Mouse (Mus musculus): ENCODE results near the gene Crnn. TPM values are rescaled to one million over a fixed set of nuclear protein-coding genes. Genes with fewer than 3 reads are reported as not detected.

Crnn gene
- polyA plus RNA-seq (2014; fragmentation: Nextera tagmentation; extraction: Ambion mirVana) = not detected in 2 replicates

GRCm38 (mm10) chr3:93144510-93145051 is at the start of gene Crnn:
TSS of gene Crnn (plus strand) at chr3:93144787.
- 64% methylated on average over 1 of the region's 1 CpGs for WGBS
- Histone ChIP-seq H3K36me3 (ENCODE audit: control insufficient read depth, insufficient read depth, low read length) (no peaks in the 10 kb centered on the region), H3K4me3 (ENCODE audit: low read depth, low read length) (no peak within 1 kb of the TSS), H3K27me3 (replicated peaks; ENCODE audit: control insufficient read depth, insufficient read depth, low read length) (no peaks in the 10 kb centered on the region), H3K4me1 (replicated peaks; ENCODE audit: control insufficient read depth, insufficient read depth, low read length) (no peaks in the 10 kb centered on the region), H3K27ac (ENCODE audit: low read depth, low read length) (no peak within 1 kb of the TSS), H3K9ac (ENCODE audit: low read depth, low read length) (no peak within 1 kb of the TSS), H3K4me2 (no peak within 1 kb of the TSS), H3K9me3 (ENCODE audit: control insufficient read depth, low read length) (no peaks in the 10 kb centered on the region)
- no peak for ATAC-seq (replicated peaks; ENCODE audit: low FRiP score)
- DNase-seq (ENCODE audit: low spot score) = no peak

- H3K27ac ChIP-seq (ENCODE audit: low read depth, low read length) = no peak overlapping the region
- H3K9me3 ChIP-seq (ENCODE audit: control insufficient read depth, low read length) = no peaks in the 10 kb centered on the region
- DNase-seq (ENCODE audit: low spot score) (no peak), ATAC-seq (replicated peaks; ENCODE audit: low FRiP score) (no peak)
- no peak overlapping the region for H3K4me2 ChIP-seq
- WGBS = 75% methylated on average over 2 of the region's 2 CpGs
- no peaks in the 10 kb centered on the region for H3K27me3 ChIP-seq (replicated peaks; ENCODE audit: control insufficient read depth, insufficient read depth, low read length)
- H3K4me1 ChIP-seq (replicated peaks; ENCODE audit: control insufficient read depth, insufficient read depth, low read length) = no peaks in the 10 kb centered on the region
- no peaks in the 10 kb centered on the region for H3K36me3 ChIP-seq (ENCODE audit: control insufficient read depth, insufficient read depth, low read length)
- no peak overlapping the region for H3K4me3 ChIP-seq (ENCODE audit: low read depth, low read length)
- H3K9ac ChIP-seq (ENCODE audit: low read depth, low read length) = no peak overlapping the region
These were observed 48.1 kb upstream of the Crnn start for GRCm38 (mm10) chr3:93096447-93096846.

- ATAC-seq (replicated peaks; ENCODE audit: low FRiP score) = no peak
- Histone ChIP-seq H3K4me2 (no peak overlapping the region), H3K9ac (ENCODE audit: low read depth, low read length) (no peak overlapping the region), H3K27ac (ENCODE audit: low read depth, low read length) (no peak overlapping the region), H3K36me3 (ENCODE audit: control insufficient read depth, insufficient read depth, low read length) (no peaks in the 10 kb centered on the region), H3K27me3 (replicated peaks; ENCODE audit: control insufficient read depth, insufficient read depth, low read length) (no peaks in the 10 kb centered on the region), H3K9me3 (ENCODE audit: control insufficient read depth, low read length) (no peaks in the 10 kb centered on the region), H3K4me3 (ENCODE audit: low read depth, low read length) (no peak overlapping the region), H3K4me1 (replicated peaks; ENCODE audit: control insufficient read depth, insufficient read depth, low read length) (no peaks in the 10 kb centered on the region)
- no peak for DNase-seq (ENCODE audit: low spot score)
- WGBS = 39% methylated on average over 5 of the region's 5 CpGs
These were observed 32.9 kb upstream of the Crnn start for GRCm38 (mm10) chr3:93111668-93112067.

GRCm38 (mm10) chr3:93114481-93114880 is 30.1 kb upstream of the Crnn start:
- H3K4me1 ChIP-seq (replicated peaks; ENCODE audit: control insufficient read depth, insufficient read depth, low read length) = no peaks in the 10 kb centered on the region
- H3K4me3 ChIP-seq (ENCODE audit: low read depth, low read length) = no peak overlapping the region
- DNase-seq (ENCODE audit: low spot score) (no peak), ATAC-seq (replicated peaks; ENCODE audit: low FRiP score) (no peak)
- H3K9ac ChIP-seq (ENCODE audit: low read depth, low read length) = no peak overlapping the region
- no peaks in the 10 kb centered on the region for H3K9me3 ChIP-seq (ENCODE audit: control insufficient read depth, low read length)
- H3K27ac ChIP-seq (ENCODE audit: low read depth, low read length) = no peak overlapping the region
- WGBS = 13% methylated on average over 2 of the region's 2 CpGs
- no peaks in the 10 kb centered on the region for H3K36me3 ChIP-seq (ENCODE audit: control insufficient read depth, insufficient read depth, low read length)
- H3K27me3 ChIP-seq (replicated peaks; ENCODE audit: control insufficient read depth, insufficient read depth, low read length) = no peaks in the 10 kb centered on the region
- H3K4me2 ChIP-seq = no peak overlapping the region

GRCm38 (mm10) chr3:93119101-93119500 is 25.5 kb upstream of the Crnn start:
- no peak overlapping the region for H3K4me2 ChIP-seq
- ATAC-seq (replicated peaks; ENCODE audit: low FRiP score) = no peak
- WGBS = 36% methylated on average over 4 of the region's 4 CpGs
- H3K27ac ChIP-seq (ENCODE audit: low read depth, low read length) = no peak overlapping the region
- H3K36me3 ChIP-seq (ENCODE audit: control insufficient read depth, insufficient read depth, low read length) = no peaks in the 10 kb centered on the region
- no peak overlapping the region for H3K9ac ChIP-seq (ENCODE audit: low read depth, low read length)
- no peak overlapping the region for H3K4me3 ChIP-seq (ENCODE audit: low read depth, low read length)
- H3K9me3 ChIP-seq (ENCODE audit: control insufficient read depth, low read length) = no peaks in the 10 kb centered on the region
- DNase-seq (ENCODE audit: low spot score) = no peak
- no peaks in the 10 kb centered on the region for H3K27me3 ChIP-seq (replicated peaks; ENCODE audit: control insufficient read depth, insufficient read depth, low read length)
- no peaks in the 10 kb centered on the region for H3K4me1 ChIP-seq (replicated peaks; ENCODE audit: control insufficient read depth, insufficient read depth, low read length)

GRCm38 (mm10) chr3:93128052-93128451 is 16.5 kb upstream of the Crnn start:
- DNase-seq (ENCODE audit: low spot score) (no peak), ATAC-seq (replicated peaks; ENCODE audit: low FRiP score) (no peak)
- WGBS = 40% methylated on average over 4 of the region's 4 CpGs

GRCm38 (mm10) chr3:93129076-93129475 is 15.5 kb upstream of the Crnn start:
- Histone ChIP-seq H3K27ac (ENCODE audit: low read depth, low read length) (no peak overlapping the region), H3K4me2 (no peak overlapping the region), H3K9ac (ENCODE audit: low read depth, low read length) (no peak overlapping the region), H3K4me1 (replicated peaks; ENCODE audit: control insufficient read depth, insufficient read depth, low read length) (no peaks in the 10 kb centered on the region), H3K9me3 (ENCODE audit: control insufficient read depth, low read length) (no peaks in the 10 kb centered on the region), H3K36me3 (ENCODE audit: control insufficient read depth, insufficient read depth, low read length) (no peaks in the 10 kb centered on the region), H3K4me3 (ENCODE audit: low read depth, low read length) (no peak overlapping the region), H3K27me3 (replicated peaks; ENCODE audit: control insufficient read depth, insufficient read depth, low read length) (no peaks in the 10 kb centered on the region)
- DNase-seq (ENCODE audit: low spot score) (no peak), ATAC-seq (replicated peaks; ENCODE audit: low FRiP score) (no peak)
- WGBS = 54% methylated on average over 5 of the region's 5 CpGs

More at GRCm38 (mm10) chr3:93128052-93128451, 16.5 kb upstream of the Crnn start:
- no peak overlapping the region for H3K4me3 ChIP-seq (ENCODE audit: low read depth, low read length)
- H3K9me3 ChIP-seq (ENCODE audit: control insufficient read depth, low read length) = no peaks in the 10 kb centered on the region
- no peak overlapping the region for H3K4me2 ChIP-seq
- H3K9ac ChIP-seq (ENCODE audit: low read depth, low read length) = no peak overlapping the region
- no peaks in the 10 kb centered on the region for H3K36me3 ChIP-seq (ENCODE audit: control insufficient read depth, insufficient read depth, low read length)
- H3K4me1 ChIP-seq (replicated peaks; ENCODE audit: control insufficient read depth, insufficient read depth, low read length) = no peaks in the 10 kb centered on the region
- H3K27ac ChIP-seq (ENCODE audit: low read depth, low read length) = no peak overlapping the region
- no peaks in the 10 kb centered on the region for H3K27me3 ChIP-seq (replicated peaks; ENCODE audit: control insufficient read depth, insufficient read depth, low read length)

- H3K9ac ChIP-seq (ENCODE audit: low read depth, low read length) = no peak overlapping the region
- H3K27me3 ChIP-seq (replicated peaks; ENCODE audit: control insufficient read depth, insufficient read depth, low read length) = no peaks in the 10 kb centered on the region
- no peaks in the 10 kb centered on the region for H3K9me3 ChIP-seq (ENCODE audit: control insufficient read depth, low read length)
- H3K27ac ChIP-seq (ENCODE audit: low read depth, low read length) = no peak overlapping the region
- no peak for DNase-seq (ENCODE audit: low spot score)
- no peaks in the 10 kb centered on the region for H3K36me3 ChIP-seq (ENCODE audit: control insufficient read depth, insufficient read depth, low read length)
- ATAC-seq (replicated peaks; ENCODE audit: low FRiP score) = no peak
- H3K4me2 ChIP-seq = no peak overlapping the region
- H3K4me3 ChIP-seq (ENCODE audit: low read depth, low read length) = no peak overlapping the region
- WGBS = 11% methylated on average over 3 of the region's 3 CpGs
- H3K4me1 ChIP-seq (replicated peaks; ENCODE audit: control insufficient read depth, insufficient read depth, low read length) = no peaks in the 10 kb centered on the region
These were observed 14.1 kb upstream of the Crnn start for GRCm38 (mm10) chr3:93130460-93130859.

GRCm38 (mm10) chr3:93162502-93162901 is 17.9 kb downstream of the Crnn start:
- H3K4me1 ChIP-seq (replicated peaks; ENCODE audit: control insufficient read depth, insufficient read depth, low read length) = no peaks in the 10 kb centered on the region
- no peak overlapping the region for H3K4me2 ChIP-seq
- ATAC-seq (replicated peaks; ENCODE audit: low FRiP score) (no peak), DNase-seq (ENCODE audit: low spot score) (no peak)
- WGBS = 73% methylated on average over 6 of the region's 6 CpGs
- H3K4me3 ChIP-seq (ENCODE audit: low read depth, low read length) = no peak overlapping the region
- H3K36me3 ChIP-seq (ENCODE audit: control insufficient read depth, insufficient read depth, low read length) = no peaks in the 10 kb centered on the region
- no peak overlapping the region for H3K9ac ChIP-seq (ENCODE audit: low read depth, low read length)
- H3K27me3 ChIP-seq (replicated peaks; ENCODE audit: control insufficient read depth, insufficient read depth, low read length) = no peaks in the 10 kb centered on the region
- no peaks in the 10 kb centered on the region for H3K9me3 ChIP-seq (ENCODE audit: control insufficient read depth, low read length)
- H3K27ac ChIP-seq (ENCODE audit: low read depth, low read length) = no peak overlapping the region
